Mouse (Mus musculus) adrenal gland, postnatal 36 days (tissue): ENCODE measurements around the gene Dcaf12l2. TPM values are rescaled to one million over a fixed set of nuclear protein-coding genes. Genes with fewer than 3 reads are reported as not detected.

Experiments used
- DNase-seq, 2 experiments: peaks; one replicate each; pipeline ENCODE4 v3.0.0; 2021; ENCODE audit warnings: mixed read lengths in 1 of 2
- long read RNA-seq, 2 experiments: library from polyadenylated mRNA; stranded (forward); transcript quantifications; one replicate each; pipeline ENCODE4 v2.0.0; 2021; ENCODE audit warnings: borderline sequencing depth in 2 of 2
- total RNA-seq, 2 experiments: library from RNA; stranded (reverse); gene quantifications; 2 replicates each; pipeline ENCODE4 v1.2.3; 2021

Dcaf12l2 gene
- total RNA-seq, result not detected
- long read RNA-seq, experiment 1, result 0 reads
- long read RNA-seq, experiment 2, result 0 reads

DNA sequence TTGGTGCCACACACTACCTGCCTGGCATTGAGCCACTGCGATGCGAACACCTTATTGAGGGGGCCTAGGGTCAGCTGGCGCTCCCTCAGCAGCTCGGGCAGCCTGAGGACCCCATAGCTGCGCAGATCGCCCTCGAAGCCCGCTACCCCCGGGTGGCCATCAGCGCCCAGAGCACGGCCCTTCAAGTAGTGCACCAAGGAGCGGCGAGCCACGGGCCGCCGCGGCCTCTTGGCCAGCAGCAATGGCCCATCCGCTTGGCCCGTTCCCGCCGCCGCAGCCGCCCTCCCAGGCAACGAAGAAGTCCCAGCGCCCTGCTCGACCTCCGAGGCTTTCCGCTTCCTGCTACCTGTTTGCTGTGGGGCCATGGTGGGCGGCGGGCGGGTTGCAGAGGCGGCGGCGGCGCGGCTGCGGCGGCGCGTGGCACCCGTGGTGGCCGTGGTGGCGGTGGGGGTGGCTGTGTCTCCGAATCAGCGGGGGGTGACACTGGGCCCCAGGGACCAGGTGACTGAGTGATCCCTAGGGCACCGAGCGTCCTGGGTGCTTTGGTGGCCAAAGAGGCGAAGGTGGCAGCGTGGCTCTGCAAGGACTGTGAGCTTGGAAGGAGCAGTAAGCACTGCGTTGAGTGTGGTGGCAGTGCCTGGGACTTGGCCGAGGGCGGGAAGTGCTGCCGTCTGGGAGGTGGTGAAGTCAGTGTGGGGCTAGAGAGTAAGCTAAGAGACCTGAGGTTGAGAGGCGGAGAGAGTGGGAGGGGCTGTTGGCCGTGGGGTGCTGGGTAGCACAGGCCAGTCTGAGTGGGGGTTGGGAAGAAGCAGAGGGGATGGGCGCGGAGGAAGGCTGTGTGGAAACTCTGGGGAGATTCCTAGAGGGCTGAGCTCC, at the start of gene Dcaf12l2:
Gene Dcaf12l2, minus strand, starts transcription at position 697 of the 876 bp plus-strand sequence.
- no peak for DNase-seq

DNA sequence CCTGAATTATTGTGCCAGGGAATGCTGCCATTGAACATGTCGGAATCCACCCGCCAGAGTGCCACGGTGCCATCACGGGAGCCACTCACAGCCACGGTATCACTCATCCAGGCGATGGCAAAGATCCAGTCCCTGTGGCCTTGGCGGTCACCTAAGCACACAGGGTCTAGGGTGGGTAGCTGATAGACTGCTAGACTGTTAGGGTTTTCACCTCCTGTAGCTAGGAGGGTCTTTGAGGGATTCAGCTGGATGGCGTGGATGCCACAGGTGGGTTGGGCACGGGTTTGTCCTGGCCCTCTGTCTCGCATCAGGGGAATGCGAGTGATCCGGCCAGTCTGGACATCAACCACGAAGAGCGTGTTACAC, 879 bp downstream of the Dcaf12l2 start:
- no peak for DNase-seq
